Mouse (Mus musculus): ENCODE measurements around the gene Pstk. TPM values are rescaled to one million over a fixed set of nuclear protein-coding genes. Genes with fewer than 3 reads are reported as not detected.
"Not testable (repeated sequence)": the region's sequence is repeated elsewhere in the genome, so short reads cannot be mapped to it uniquely, and the experiment has no call there.

Gene Pstk
- polyA plus RNA-seq, 1 experiment from 2014 or later, result 30.5 TPM

DNA sequence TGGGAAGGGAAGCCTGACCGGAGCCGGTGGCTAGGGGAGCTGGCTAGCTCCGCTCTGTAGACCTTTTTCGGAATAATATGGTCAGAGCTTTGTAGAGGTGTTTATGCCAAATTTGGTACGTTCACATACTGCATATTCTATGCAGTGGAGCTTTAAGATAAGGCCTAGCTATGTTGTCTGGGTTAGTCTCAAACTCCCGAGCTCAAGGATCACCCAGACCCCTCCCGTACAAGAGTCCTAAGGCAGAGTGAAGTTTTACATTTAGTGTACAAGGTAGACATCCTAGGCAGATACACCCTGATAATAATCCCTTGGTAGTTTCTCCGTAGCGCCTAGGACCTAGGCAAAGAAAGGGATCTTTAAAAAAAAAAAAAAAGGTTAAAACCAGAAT lies 524 bp downstream of the Pstk start:
- peak overlapping the region; percentile 63 for H3K4me3 ChIP-seq (ENCODE audit: low read depth, low read length)
- no peaks in the 10 kb centered on the region for H3K36me3 ChIP-seq (ENCODE audit: insufficient read depth, low read length)
- H3K9me3 ChIP-seq (ENCODE audit: low read length), result no peaks in the 10 kb centered on the region
- H3K4me1 ChIP-seq (ENCODE audit: insufficient read depth, low read depth, low read length), result 0 out of 2 replicates have a peak, but pooled peaks cover 3% of the 10 kb centered on the region
- ATAC-seq (no peak), DNase-seq (ENCODE audit: low spot score) (no peak)
- H3K27ac ChIP-seq (ENCODE audit: low read length), result peak overlapping the region; percentile 91
- H3K9ac ChIP-seq (replicated peaks; ENCODE audit: low read depth), result peak overlapping the region; percentile 56
- no peaks in the 10 kb centered on the region for H3K27me3 ChIP-seq (replicated peaks; ENCODE audit: insufficient read depth, low read length)
- WGBS, result 4% methylated on average over 9 of the region's 9 CpGs
- H3K4me2 ChIP-seq (replicated peaks; ENCODE audit: low read depth, low read length), result peak overlapping the region; percentile 79
- TF ChIP-seq CTCF (IDR thresholded peaks at IDR 0.05) (no peak), EP300 (IDR thresholded peaks at IDR 0.05) (no peak)

DNA sequence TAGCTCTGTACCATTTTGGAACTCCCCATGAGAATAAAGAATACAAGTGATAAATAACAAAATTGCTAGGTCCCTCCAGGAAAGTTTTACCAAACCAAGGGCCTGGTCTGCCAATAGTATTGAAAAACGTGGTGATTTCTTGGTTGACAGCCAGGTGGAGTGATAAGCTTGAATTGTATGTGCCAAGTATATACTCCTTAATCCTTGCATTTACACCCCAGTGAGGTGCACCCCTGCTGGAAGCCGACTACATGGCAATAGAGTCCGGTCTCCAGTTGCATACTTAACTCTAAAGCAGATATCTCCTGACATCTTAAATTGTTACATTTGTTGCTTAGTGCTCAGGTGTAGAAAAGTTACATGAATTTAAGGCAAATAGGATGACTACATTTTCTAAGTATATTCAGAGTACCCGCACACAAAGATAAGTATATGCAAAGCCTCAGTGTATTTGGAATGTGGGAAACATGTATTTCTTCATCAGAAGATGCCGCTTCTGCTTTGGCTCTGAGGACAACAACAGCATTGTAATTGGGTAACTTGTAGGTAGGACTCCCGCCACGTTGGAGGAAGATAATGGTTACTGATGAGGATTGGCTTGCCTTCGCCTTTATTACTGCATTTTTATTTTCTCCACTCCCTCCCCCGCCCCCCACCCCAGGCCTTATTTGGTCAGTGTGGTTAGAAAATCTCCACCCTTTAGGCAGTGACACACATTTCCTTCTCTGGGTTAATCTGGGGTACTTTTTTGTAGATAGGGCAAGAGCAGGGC lies 1.1 kb downstream of the Pstk start:
- ATAC-seq (no peak), DNase-seq (ENCODE audit: low spot score) (no peak)
- H3K9ac ChIP-seq (replicated peaks; ENCODE audit: low read depth), result no peak overlapping the region
- H3K27ac ChIP-seq (ENCODE audit: low read length), result peak overlapping the region; percentile 91; the same call in 1 of the 2 replicates
- no peaks in the 10 kb centered on the region for H3K27me3 ChIP-seq (replicated peaks; ENCODE audit: insufficient read depth, low read length)
- 0 out of 2 replicates have a peak, but pooled peaks cover 3% of the 10 kb centered on the region for H3K4me1 ChIP-seq (ENCODE audit: insufficient read depth, low read depth, low read length)
- TF ChIP-seq EP300 (IDR thresholded peaks at IDR 0.05), result no peak
- peak; percentile 26 for TF ChIP-seq CTCF (IDR thresholded peaks at IDR 0.05)
- H3K4me3 ChIP-seq (ENCODE audit: low read depth, low read length), result peak overlapping the region; percentile 63; the same call in 1 of the 2 replicates
- H3K36me3 ChIP-seq (ENCODE audit: insufficient read depth, low read length), result no peaks in the 10 kb centered on the region
- WGBS, result 64% methylated on average over 9 of the region's 9 CpGs
- H3K9me3 ChIP-seq (ENCODE audit: low read length), result no peaks in the 10 kb centered on the region
- H3K4me2 ChIP-seq (replicated peaks; ENCODE audit: low read depth, low read length), result peak overlapping the region; percentile 79

DNA sequence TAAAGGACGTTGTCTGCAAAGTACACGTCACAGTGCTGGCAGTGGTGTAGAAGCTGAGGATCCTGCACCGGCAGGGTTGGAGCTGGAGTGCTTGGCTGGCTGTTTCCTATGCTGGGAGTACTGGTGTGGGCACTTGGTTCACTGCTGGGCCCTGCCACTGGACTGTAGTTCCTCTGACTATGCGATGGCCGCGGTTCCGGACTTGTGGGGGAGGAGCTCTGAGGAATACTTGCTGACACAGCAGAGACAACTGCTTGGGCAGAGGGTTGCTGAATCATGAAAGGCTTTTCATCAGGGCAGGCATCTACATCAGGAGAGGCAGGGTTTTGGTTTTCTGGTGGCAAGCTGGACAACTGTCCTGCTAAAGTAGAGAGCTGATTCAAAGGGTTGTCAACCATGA lies 20.8 kb downstream of the Pstk start:
- H3K9me3 ChIP-seq (ENCODE audit: low read length); H3K4me1 ChIP-seq (ENCODE audit: insufficient read depth, low read depth, low read length); ATAC-seq; H3K36me3 ChIP-seq (ENCODE audit: insufficient read depth, low read length); H3K4me2 ChIP-seq (replicated peaks; ENCODE audit: low read depth, low read length); H3K27me3 ChIP-seq (replicated peaks; ENCODE audit: insufficient read depth, low read length); H3K27ac ChIP-seq (ENCODE audit: low read length); DNase-seq (ENCODE audit: low spot score); H3K4me3 ChIP-seq (ENCODE audit: low read depth, low read length); H3K9ac ChIP-seq (replicated peaks; ENCODE audit: low read depth): not testable (repeated sequence)
- 92% methylated on average over 6 of the region's 7 CpGs for WGBS

DNA sequence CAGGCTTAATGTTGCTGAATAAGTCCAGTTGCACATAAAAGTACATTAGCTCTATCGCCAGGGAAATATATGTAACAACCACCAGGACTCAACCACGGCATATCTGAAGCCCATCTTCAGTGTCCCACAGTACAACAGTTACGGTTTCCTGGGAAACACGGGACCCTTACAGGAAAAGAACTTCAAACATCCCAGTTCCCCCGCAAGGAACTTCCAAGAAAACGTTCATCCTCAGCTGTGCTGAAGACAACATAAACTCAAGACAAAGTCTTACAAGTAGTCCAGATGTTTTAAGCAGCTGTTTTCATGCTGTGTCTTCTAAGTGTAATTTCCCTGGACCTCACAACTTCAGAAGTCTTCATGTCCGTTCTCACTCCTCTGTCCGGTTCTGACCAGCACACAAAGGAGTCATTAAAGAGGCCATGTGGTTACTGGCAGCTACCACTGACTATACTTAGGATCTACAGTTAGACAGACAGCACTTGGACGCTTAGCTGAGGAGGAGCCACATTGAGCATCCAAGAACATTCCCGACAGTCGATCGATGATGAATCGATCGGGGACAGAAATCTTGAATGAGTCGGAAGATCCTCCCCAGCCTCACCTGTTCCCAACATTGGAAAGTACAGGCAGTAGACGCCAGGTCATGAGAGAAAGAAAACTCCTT lies 38.5 kb downstream of the Pstk start:
- 3% methylated on average over 16 of the region's 16 CpGs for WGBS
- peak overlapping the region; percentile 93 for H3K4me3 ChIP-seq (ENCODE audit: low read depth, low read length)
- peaks cover 14% of the 10 kb centered on the region; the same call in 1 of the 2 replicates for H3K4me1 ChIP-seq (ENCODE audit: insufficient read depth, low read depth, low read length)
- H3K9ac ChIP-seq (replicated peaks; ENCODE audit: low read depth), result peak overlapping the region; percentile 97
- no peaks in the 10 kb centered on the region for H3K27me3 ChIP-seq (replicated peaks; ENCODE audit: insufficient read depth, low read length)
- peak overlapping the region; percentile 87 for H3K27ac ChIP-seq (ENCODE audit: low read length)
- no peaks in the 10 kb centered on the region for H3K36me3 ChIP-seq (ENCODE audit: insufficient read depth, low read length)
- H3K9me3 ChIP-seq (ENCODE audit: low read length), result no peaks in the 10 kb centered on the region
- ATAC-seq (no peak), DNase-seq (ENCODE audit: low spot score) (peak; percentile 64)
- H3K4me2 ChIP-seq (replicated peaks; ENCODE audit: low read depth, low read length), result peak overlapping the region; percentile 75
- TF ChIP-seq CTCF (IDR thresholded peaks at IDR 0.05), result no peak
- no peak for TF ChIP-seq EP300 (IDR thresholded peaks at IDR 0.05)

DNA sequence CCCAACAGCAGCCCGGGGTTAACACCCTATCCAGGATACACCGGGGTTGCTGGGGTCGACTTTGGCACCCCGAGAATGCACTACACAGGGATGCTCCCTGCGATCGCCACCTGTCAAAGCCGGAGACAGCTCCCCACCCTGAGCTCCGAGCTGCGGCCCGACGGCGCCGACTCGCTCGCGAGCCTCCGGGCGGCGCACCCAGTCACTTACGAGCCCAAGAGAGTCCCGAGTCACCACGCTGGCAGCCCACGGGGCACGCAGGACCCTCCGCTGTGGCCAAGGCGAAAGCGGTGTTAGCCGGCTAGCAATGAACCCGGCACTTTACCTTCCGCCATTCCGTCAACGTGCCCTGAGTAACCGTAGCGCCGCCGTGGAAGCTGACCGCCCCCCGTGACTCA lies 39.0 kb downstream of the Pstk start:
- TF ChIP-seq EP300 (IDR thresholded peaks at IDR 0.05) (no peak), CTCF (IDR thresholded peaks at IDR 0.05) (no peak)
- H3K4me3 ChIP-seq (ENCODE audit: low read depth, low read length), result peak overlapping the region; percentile 93
- H3K27ac ChIP-seq (ENCODE audit: low read length), result peak overlapping the region; percentile 87
- H3K36me3 ChIP-seq (ENCODE audit: insufficient read depth, low read length), result no peaks in the 10 kb centered on the region
- DNase-seq (ENCODE audit: low spot score), result no peak
- peaks cover 14% of the 10 kb centered on the region; the same call in 1 of the 2 replicates for H3K4me1 ChIP-seq (ENCODE audit: insufficient read depth, low read depth, low read length)
- peak; percentile 46 for ATAC-seq
- WGBS, result 1% methylated on average over 38 of the region's 38 CpGs
- peak overlapping the region; percentile 97 for H3K9ac ChIP-seq (replicated peaks; ENCODE audit: low read depth)
- H3K4me2 ChIP-seq (replicated peaks; ENCODE audit: low read depth, low read length), result peak overlapping the region; percentile 75
- no peaks in the 10 kb centered on the region for H3K9me3 ChIP-seq (ENCODE audit: low read length)
- H3K27me3 ChIP-seq (replicated peaks; ENCODE audit: insufficient read depth, low read length), result no peaks in the 10 kb centered on the region

DNA sequence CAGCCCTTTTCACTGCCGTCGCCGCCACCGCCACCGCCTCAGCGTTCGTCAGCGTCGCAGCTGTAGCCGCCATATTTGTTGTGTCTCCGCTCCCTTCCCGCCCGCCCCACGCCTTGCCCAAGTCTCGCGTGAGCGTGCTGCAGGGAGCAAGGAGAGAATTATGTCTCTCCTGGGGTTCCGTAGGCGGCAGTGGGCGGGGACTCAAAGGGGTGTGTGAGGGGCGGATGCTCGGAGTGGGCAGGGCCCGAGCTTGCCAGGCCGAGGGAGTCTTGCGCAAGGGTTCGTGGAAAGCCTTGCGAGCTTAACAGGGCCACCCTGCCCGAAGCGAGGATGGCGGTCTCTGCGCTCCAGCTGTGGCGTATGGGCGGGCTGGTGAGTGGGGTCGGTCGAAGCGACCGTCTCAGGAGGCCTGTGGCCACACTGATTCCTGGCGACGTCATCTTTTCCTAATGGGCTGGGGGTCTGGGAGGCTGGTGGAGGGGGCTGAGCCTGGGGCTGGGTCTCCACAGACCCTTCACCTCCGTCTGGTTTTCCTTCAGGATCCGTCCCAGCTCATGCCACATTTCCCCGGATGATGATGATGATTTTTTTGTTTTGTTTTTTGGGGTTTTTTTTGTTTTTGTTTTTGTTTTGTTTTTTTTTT lies 39.6 kb downstream of the Pstk start, which contains the start of the genes Ikzf5 and Acadsb:
TSS of gene Ikzf5 (minus strand) at position 106 of the 643 bp plus-strand sequence.
TSS of gene Acadsb (plus strand) at position 186 of the 643 bp plus-strand sequence.
- DNase-seq (ENCODE audit: low spot score) (peak; percentile 99), ATAC-seq (peak; percentile 98)
- H3K27ac ChIP-seq (ENCODE audit: low read length), result peak within 1 kb of the TSS; percentile 95
- H3K27me3 ChIP-seq (replicated peaks; ENCODE audit: insufficient read depth, low read length), result no peaks in the 10 kb centered on the region
- no peaks in the 10 kb centered on the region for H3K9me3 ChIP-seq (ENCODE audit: low read length)
- no peaks in the 10 kb centered on the region for H3K36me3 ChIP-seq (ENCODE audit: insufficient read depth, low read length)
- under 1% methylated on average over 37 of the region's 42 CpGs for WGBS
- H3K4me1 ChIP-seq (ENCODE audit: insufficient read depth, low read depth, low read length), result peaks cover 14% of the 10 kb centered on the region; the same call in 1 of the 2 replicates
- peak within 1 kb of the TSS; percentile 93 for H3K4me3 ChIP-seq (ENCODE audit: low read depth, low read length)
- peak within 1 kb of the TSS; percentile 97 for H3K9ac ChIP-seq (replicated peaks; ENCODE audit: low read depth)
- H3K4me2 ChIP-seq (replicated peaks; ENCODE audit: low read depth, low read length), result peak within 1 kb of the TSS; percentile 75
- TF ChIP-seq CTCF (IDR thresholded peaks at IDR 0.05), result no peak
- TF ChIP-seq EP300 (IDR thresholded peaks at IDR 0.05), result peak; percentile 93
